Mouse (Mus musculus): Measurements from ENCODE around the gene Zcchc14. TPM values are rescaled to one million over a fixed set of nuclear protein-coding genes. Genes with fewer than 3 reads are reported as not detected.

The Zcchc14 gene
- polyA plus RNA-seq, 1 experiment from 2014 or later: 20.1 TPM

- WGBS: 91% methylated on average over 12 of the region's 12 CpGs
Measured at GRCm38 (mm10) chr8:121647511-121648215, 5.0 kb downstream of the Zcchc14 start.

GRCm38 (mm10) chr8:121643384-121643783, 9.3 kb downstream of the Zcchc14 start:
- WGBS: 79% methylated on average over 11 of the region's 11 CpGs
- 0 out of 2 replicates have a peak overlapping the region, but pooled peaks have one; percentile 19 for H3K9ac ChIP-seq
- no peak overlapping the region for H3K4me2 ChIP-seq (replicated peaks)
- ATAC-seq (ENCODE audit: low FRiP score, low read depth): no peak
- peaks cover 6% of the 10 kb centered on the region; the same call in 1 of the 2 replicates for H3K36me3 ChIP-seq
- no peak overlapping the region; the same call in 1 of the 2 replicates for H3K27ac ChIP-seq
- H3K4me1 ChIP-seq: peaks cover 24% of the 10 kb centered on the region
- H3K4me3 ChIP-seq: no peak overlapping the region
- H3K9me3 ChIP-seq: no peaks in the 10 kb centered on the region
- H3K27me3 ChIP-seq: no peaks in the 10 kb centered on the region

More at GRCm38 (mm10) chr8:121647511-121648215, 5.0 kb downstream of the Zcchc14 start:
- no peak overlapping the region for H3K9ac ChIP-seq
- no peak for ATAC-seq (ENCODE audit: low FRiP score, low read depth)
- H3K4me2 ChIP-seq (replicated peaks): no peak overlapping the region
- no peak overlapping the region for H3K27ac ChIP-seq
- H3K4me3 ChIP-seq: no peak overlapping the region
- no peaks in the 10 kb centered on the region for H3K27me3 ChIP-seq
- H3K36me3 ChIP-seq: peaks cover 16% of the 10 kb centered on the region; the same call in 1 of the 2 replicates
- peaks cover 53% of the 10 kb centered on the region for H3K4me1 ChIP-seq
- H3K9me3 ChIP-seq: no peaks in the 10 kb centered on the region

GRCm38 (mm10) chr8:121642804-121643203, 9.9 kb downstream of the Zcchc14 start:
- no peaks in the 10 kb centered on the region for H3K27me3 ChIP-seq
- H3K4me2 ChIP-seq (replicated peaks): no peak overlapping the region
- no peak overlapping the region for H3K4me3 ChIP-seq
- 77% methylated on average over 3 of the region's 3 CpGs for WGBS
- peaks cover 22% of the 10 kb centered on the region for H3K4me1 ChIP-seq
- H3K27ac ChIP-seq: no peak overlapping the region
- no peaks in the 10 kb centered on the region for H3K9me3 ChIP-seq
- H3K36me3 ChIP-seq: peaks cover 4% of the 10 kb centered on the region; the same call in 1 of the 2 replicates
- 0 out of 2 replicates have a peak overlapping the region, but pooled peaks have one; percentile 3 for H3K9ac ChIP-seq
- no peak for ATAC-seq (ENCODE audit: low FRiP score, low read depth)

DNA sequence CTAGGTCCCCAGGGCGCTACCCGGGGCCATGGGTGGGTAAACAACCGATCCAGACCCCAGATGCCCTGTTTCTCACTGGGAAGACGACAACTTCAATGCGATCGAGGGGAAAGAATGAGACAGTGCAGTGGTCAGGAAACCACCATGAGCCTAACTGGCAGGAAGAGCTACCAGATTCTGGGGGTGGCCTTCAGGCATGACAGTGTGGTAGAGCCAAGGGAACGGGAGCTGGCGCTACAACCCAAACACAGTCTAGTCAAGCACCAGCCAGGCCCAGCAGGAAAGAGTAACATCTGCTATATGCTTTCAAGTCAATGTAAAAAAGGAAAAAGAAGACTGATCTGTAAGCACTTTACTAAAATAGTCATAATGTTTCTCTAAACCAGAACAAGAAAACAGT, 16.5 kb downstream of the Zcchc14 start:
- Histone ChIP-seq H3K9me3 (no peaks in the 10 kb centered on the region), H3K27ac (peak overlapping the region; percentile 48; the same call in 1 of the 2 replicates), H3K4me2 (replicated peaks) (no peak overlapping the region), H3K9ac (no peak overlapping the region), H3K4me1 (peaks cover 18% of the 10 kb centered on the region), H3K4me3 (no peak overlapping the region), H3K36me3 (peaks cover 10% of the 10 kb centered on the region; the same call in 1 of the 2 replicates), H3K27me3 (no peaks in the 10 kb centered on the region)
- no peak for ATAC-seq (ENCODE audit: low FRiP score, low read depth)
- 87% methylated on average over 8 of the region's 8 CpGs for WGBS

DNA sequence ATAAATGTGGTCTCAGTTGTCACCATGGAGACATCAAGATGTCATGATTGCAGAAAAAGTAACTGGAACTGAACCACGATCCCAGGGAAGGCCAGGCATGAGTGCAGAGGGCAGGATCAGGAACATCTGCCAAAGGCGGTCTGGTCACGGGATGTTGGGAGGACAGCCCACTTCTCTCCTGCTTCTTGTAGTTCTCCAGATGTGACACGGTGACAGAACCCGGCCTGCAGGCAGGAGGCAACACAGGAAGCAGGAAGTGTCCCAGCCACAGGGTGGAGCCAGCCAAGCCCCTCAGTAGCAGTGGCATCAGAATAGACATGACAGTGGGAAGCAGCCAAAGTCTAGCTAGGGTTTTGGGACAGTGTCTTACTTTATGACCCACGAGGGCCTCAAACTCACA, 17.2 kb downstream of the Zcchc14 start:
- Histone ChIP-seq H3K4me2 (replicated peaks) (no peak overlapping the region), H3K4me3 (no peak overlapping the region), H3K27ac (no peak overlapping the region), H3K27me3 (no peaks in the 10 kb centered on the region), H3K36me3 (peaks cover 10% of the 10 kb centered on the region; the same call in 1 of the 2 replicates), H3K9ac (no peak overlapping the region), H3K4me1 (peaks cover 17% of the 10 kb centered on the region), H3K9me3 (no peaks in the 10 kb centered on the region)
- no peak for ATAC-seq (ENCODE audit: low FRiP score, low read depth)
- WGBS: 51% methylated on average over 6 of the region's 6 CpGs

DNA sequence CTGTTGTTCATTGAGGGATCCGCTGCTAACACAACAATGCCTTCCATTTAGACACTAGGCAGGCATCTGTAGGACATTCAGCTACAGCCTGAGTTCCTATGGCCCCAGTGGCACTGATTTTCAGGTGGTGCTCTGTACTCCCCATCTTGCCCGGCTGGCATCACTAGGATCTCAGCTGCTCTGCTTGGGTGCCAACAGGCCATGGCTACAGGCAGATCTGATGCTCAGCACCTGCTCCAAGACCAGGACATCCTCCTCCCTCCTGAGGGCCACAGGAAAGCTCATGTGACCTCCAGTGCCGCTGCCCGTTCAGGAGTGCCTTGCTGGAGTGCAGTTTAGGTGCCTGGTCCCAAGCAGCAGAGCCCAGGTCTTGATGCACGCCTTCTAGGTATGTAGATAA, 20.3 kb downstream of the Zcchc14 start:
- no peak overlapping the region for H3K4me3 ChIP-seq
- no peak overlapping the region for H3K27ac ChIP-seq
- ATAC-seq (ENCODE audit: low FRiP score, low read depth): no peak
- peaks cover 17% of the 10 kb centered on the region for H3K4me1 ChIP-seq
- no peaks in the 10 kb centered on the region for H3K27me3 ChIP-seq
- no peak overlapping the region for H3K4me2 ChIP-seq (replicated peaks)
- no peak overlapping the region for H3K9ac ChIP-seq
- no peaks in the 10 kb centered on the region for H3K9me3 ChIP-seq
- 83% methylated on average over 5 of the region's 5 CpGs for WGBS
- H3K36me3 ChIP-seq: peaks cover 28% of the 10 kb centered on the region

DNA sequence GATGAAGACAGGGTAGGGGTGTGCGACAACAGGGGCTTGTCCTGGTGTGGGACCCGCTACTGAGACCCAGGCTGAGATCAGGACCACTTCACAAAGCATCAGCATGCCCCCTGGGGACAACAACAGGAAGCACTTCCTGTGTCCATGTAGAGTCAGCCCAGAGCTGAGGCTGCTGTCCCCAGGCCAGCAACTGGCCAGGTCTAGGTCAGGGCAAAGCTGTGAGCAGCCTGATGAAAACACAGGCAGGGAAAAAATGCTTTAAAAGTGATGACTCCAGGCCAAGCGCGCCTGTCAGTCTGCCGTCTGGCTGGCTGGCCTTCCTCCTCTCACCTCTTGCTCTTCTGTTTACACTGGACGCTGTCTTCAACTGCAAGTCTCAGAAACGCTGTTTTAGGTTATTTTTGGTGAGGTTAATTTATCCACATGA, 21.0 kb downstream of the Zcchc14 start:
- peaks cover 11% of the 10 kb centered on the region; the same call in 1 of the 2 replicates for H3K4me1 ChIP-seq
- H3K36me3 ChIP-seq: peaks cover 36% of the 10 kb centered on the region
- H3K4me2 ChIP-seq (replicated peaks): no peak overlapping the region
- no peak overlapping the region for H3K9ac ChIP-seq
- H3K9me3 ChIP-seq: no peaks in the 10 kb centered on the region
- H3K4me3 ChIP-seq: no peak overlapping the region
- H3K27ac ChIP-seq: no peak overlapping the region
- no peaks in the 10 kb centered on the region for H3K27me3 ChIP-seq
- WGBS: 66% methylated on average over 7 of the region's 7 CpGs
- ATAC-seq (ENCODE audit: low FRiP score, low read depth): no peak

DNA sequence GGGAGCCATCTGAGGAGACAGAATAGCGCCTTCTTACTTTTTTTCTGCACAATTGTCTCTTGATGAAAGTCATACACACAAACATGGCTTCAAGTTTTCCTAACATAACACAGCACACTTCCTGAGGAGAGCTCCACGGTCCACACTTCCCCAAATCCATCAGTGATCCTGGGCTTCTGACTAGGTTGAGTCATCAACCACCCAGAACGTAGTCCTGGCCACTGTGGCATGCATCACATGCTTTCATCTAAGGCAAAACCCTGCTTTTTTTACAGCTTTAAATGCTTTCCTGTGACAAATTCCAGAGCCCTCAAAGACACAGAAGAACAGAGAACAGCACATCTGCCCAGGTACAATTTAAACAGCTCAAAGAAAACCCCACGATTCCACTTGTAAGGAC, 24.0 kb downstream of the Zcchc14 start:
- peaks cover 11% of the 10 kb centered on the region; the same call in 1 of the 2 replicates for H3K4me1 ChIP-seq
- no peaks in the 10 kb centered on the region for H3K27me3 ChIP-seq
- H3K9ac ChIP-seq: no peak overlapping the region
- no peaks in the 10 kb centered on the region for H3K9me3 ChIP-seq
- no peak overlapping the region for H3K4me2 ChIP-seq (replicated peaks)
- 91% methylated on average over 4 of the region's 4 CpGs for WGBS
- peaks cover 39% of the 10 kb centered on the region for H3K36me3 ChIP-seq
- no peak overlapping the region for H3K27ac ChIP-seq
- H3K4me3 ChIP-seq: no peak overlapping the region
- no peak for ATAC-seq (ENCODE audit: low FRiP score, low read depth)

GRCm38 (mm10) chr8:121623043-121623442, 29.7 kb downstream of the Zcchc14 start:
- Histone ChIP-seq H3K9me3 (no peaks in the 10 kb centered on the region), H3K4me3 (no peak overlapping the region), H3K9ac (no peak overlapping the region), H3K27me3 (no peaks in the 10 kb centered on the region), H3K4me1 (peaks cover 8% of the 10 kb centered on the region), H3K27ac (no peak overlapping the region), H3K4me2 (replicated peaks) (no peak overlapping the region), H3K36me3 (peaks cover 42% of the 10 kb centered on the region)
- no peak for ATAC-seq (ENCODE audit: low FRiP score, low read depth)
- 89% methylated on average over 8 of the region's 8 CpGs for WGBS

GRCm38 (mm10) chr8:121621879-121622278, 30.8 kb downstream of the Zcchc14 start:
- WGBS: 67% methylated on average over 1 of the region's 1 CpGs
- Histone ChIP-seq H3K4me2 (replicated peaks) (no peak overlapping the region), H3K36me3 (peaks cover 42% of the 10 kb centered on the region), H3K27ac (no peak overlapping the region), H3K4me3 (no peak overlapping the region), H3K9me3 (no peaks in the 10 kb centered on the region), H3K9ac (no peak overlapping the region), H3K4me1 (peaks cover 8% of the 10 kb centered on the region), H3K27me3 (no peaks in the 10 kb centered on the region)
- no peak for ATAC-seq (ENCODE audit: low FRiP score, low read depth)

- H3K9me3 ChIP-seq: no peaks in the 10 kb centered on the region
- no peak overlapping the region for H3K4me3 ChIP-seq
- H3K4me1 ChIP-seq: peaks cover 8% of the 10 kb centered on the region
- H3K9ac ChIP-seq: no peak overlapping the region
- H3K36me3 ChIP-seq: peaks cover 42% of the 10 kb centered on the region
- no peak overlapping the region for H3K4me2 ChIP-seq (replicated peaks)
- WGBS: 84% methylated on average over 12 of the region's 12 CpGs
- H3K27ac ChIP-seq: no peak overlapping the region
- no peak for ATAC-seq (ENCODE audit: low FRiP score, low read depth)
- H3K27me3 ChIP-seq: no peaks in the 10 kb centered on the region
Measured at GRCm38 (mm10) chr8:121620801-121621516, 31.7 kb downstream of the Zcchc14 start.

GRCm38 (mm10) chr8:121619401-121619995, 33.2 kb downstream of the Zcchc14 start:
- ATAC-seq (ENCODE audit: low FRiP score, low read depth): no peak
- H3K27me3 ChIP-seq: no peaks in the 10 kb centered on the region
- no peaks in the 10 kb centered on the region for H3K9me3 ChIP-seq
- no peak overlapping the region for H3K4me3 ChIP-seq
- peaks cover 49% of the 10 kb centered on the region for H3K36me3 ChIP-seq
- WGBS: 69% methylated on average over 7 of the region's 7 CpGs
- peaks cover 8% of the 10 kb centered on the region for H3K4me1 ChIP-seq
- no peak overlapping the region for H3K9ac ChIP-seq
- peak overlapping the region; percentile 28; the same call in 1 of the 2 replicates for H3K27ac ChIP-seq
- H3K4me2 ChIP-seq (replicated peaks): no peak overlapping the region
